Mouse (Mus musculus) neutrophil, adult 5-6 weeks (primary cell): Measurements from ENCODE around the gene Ttll5. TPM values are rescaled to one million over a fixed set of nuclear protein-coding genes. Genes with fewer than 3 reads are reported as not detected.

Experiments used
- ATAC-seq: fragments of 151-379, 151-347 bp; 2 replicates; pipeline ENCODE4 v1.8.0; 2017; ENCODE audit warnings: mild to moderate bottlenecking, moderate TSS enrichment; ENCODE audit not compliant: insufficient number of reproducible peaks, poor library complexity, low FRiP score, severe bottlenecking; ENCODE audit errors: extremely low read depth
- total RNA-seq: library from RNA; stranded (forward); fragments of 200-1000 nt; gene quantifications from 2 replicates; pipeline ENCODE4 v1.2.3, GENCODE M21; 2017

Gene Ttll5
- total RNA-seq, 1 experiment from 2014 or later, result 28.7 TPM

DNA sequence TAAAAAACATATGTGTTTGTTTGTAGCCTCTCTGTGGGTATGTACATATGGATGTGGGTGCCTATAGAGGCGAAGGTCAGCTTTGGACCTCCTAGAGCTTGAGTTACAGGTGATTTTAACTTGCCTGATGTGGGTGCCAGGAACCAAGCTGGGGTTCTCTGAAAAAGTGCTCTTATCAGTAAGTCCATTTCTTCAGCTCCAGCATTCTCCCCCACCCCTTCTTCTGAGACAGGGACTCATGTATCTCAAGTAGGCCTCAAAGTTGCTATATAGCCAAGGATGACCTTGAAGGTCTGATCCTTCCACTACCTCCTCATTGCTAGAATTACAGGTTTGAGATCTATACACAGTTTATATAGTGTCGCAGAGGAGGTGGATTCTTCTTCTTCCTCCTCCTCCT lies 81.2 kb downstream of the Ttll5 start:
- ATAC-seq, result no peak

DNA sequence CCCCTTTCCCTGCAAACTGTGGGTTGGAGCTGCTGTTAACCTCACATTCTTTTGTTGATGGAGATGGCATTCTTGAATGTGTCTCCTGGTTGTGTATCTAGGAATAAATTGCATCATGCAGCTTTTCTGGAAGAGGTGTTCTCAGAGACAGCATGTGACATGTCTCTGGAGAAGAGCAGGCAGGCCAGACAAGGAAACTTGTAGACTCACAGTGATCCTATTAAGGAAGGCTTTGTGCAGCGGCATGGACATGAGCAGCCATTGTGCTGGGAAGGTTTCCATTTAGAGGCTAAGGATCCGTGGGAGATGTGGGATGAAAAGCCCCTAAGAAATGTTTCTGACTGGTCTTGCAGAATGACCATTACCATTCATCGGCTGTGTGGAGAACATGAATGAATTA lies 83.4 kb downstream of the Ttll5 start:
- no peak for ATAC-seq

DNA sequence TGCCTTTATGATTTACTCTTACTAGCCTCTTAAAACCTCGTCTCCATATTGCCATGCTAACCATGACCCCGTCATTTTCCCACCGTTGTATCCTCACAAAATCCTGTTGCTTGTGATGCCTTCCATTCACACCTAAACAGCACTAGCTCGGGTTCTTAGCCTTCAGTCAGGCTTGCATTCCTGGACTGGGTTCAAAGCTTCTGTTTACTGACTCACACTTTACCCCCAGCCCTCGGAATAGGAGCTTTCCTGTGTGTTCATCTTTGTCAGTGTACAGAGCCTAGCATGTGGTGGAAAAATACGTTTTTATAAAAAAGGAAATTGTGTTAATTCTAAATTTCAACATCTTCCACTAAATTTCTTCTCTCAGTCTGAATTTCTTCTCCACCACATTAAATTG lies 86.4 kb downstream of the Ttll5 start:
- ATAC-seq, result no peak

DNA sequence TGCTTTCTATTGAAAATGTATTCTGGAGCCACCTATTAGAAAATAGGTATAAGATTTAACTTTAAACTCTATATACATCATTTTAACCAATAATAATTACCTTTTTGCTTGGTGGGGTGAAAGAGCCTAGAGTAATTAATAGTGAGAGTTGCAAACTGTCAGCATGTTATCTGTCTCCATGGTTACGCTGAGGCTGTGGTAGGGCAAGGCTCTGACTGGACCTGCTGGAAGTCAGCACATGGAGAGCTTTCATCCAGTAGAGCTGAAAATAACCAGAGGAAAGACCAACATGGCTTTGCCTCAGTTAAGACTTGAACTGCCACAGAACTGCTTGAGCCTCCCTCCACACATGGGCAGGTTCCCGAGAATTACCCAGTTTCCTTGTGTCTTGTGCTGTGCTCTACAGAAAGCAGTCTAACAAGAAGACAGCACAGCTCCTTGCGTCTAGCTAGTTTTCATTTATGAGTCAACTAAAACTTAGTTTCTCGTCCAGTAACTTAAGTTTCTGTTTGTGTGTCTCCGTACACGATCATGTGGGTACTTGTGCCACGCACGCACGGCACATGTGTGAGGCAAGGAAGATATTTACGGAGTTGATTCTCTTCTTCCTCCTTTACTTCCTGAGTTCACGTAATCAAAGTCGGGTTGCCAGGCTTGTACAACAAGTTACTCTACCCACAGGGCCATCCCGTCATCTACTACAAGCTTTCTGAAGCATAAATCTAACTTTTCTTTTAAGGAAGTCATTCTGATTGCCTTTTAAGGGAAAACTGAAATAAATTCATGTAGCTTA lies 88.4 kb downstream of the Ttll5 start:
- no peak for ATAC-seq

DNA sequence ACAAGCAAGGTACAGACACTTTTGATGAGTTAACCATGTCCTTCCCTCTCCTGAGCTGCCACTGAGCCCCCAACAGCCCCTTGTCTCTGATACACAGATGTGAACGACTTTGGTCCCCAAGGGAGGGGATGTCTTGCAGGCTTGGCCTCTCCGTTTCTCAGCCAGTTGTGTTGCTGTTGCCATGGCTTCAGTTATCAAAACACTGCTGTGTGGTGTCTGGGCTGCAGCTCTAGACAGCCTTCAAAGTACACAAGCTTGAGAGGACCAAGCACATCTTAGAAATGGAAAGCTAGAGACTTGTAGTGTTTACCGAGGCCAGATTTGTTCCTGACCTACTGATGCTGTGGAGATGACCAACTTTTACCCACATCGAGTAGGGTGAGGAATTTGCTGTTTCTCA lies 102.4 kb downstream of the Ttll5 start:
- no peak for ATAC-seq

DNA sequence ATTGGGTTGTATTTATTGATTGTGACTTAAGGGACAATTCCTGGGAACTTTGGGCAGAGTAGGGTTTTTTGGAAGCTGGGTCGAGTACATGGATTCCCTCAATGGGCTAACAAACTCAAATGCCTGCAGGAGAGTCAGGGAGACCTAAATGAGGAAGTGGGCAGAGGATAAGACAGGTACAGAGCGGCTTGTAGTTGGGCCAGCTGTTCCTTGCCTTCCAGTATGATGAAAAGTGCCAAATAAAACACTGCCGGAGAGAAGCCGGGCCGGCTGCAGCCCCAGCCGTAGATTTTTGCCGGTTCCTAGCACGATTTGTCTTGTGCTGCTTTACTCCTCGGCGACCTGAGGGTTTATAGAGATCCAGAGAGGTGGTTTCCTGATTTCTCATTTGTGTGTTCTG lies 104.1 kb downstream of the Ttll5 start:
- ATAC-seq, result 0 out of 2 replicates have a peak, but pooled peaks have one; percentile 33

DNA sequence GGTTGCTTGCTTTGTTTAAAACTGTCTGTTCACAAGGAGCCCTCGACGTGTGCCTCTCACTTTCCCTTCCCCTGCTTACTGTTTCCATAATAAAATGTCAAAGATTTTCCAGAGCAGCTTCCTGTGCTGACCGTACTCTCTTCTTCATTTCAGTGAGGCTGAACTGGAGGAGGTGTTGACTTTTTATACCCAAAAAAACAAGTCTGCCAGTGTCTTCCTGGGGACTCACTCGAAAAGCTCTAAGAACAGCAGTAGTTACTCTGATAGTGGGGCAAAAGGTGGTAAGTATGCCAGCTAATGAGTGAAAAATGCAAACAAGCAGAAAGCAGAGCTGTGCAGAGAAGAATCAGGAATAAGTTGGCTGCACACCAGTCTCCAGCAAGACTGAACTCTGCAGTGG lies 105.3 kb downstream of the Ttll5 start:
- no peak for ATAC-seq

DNA sequence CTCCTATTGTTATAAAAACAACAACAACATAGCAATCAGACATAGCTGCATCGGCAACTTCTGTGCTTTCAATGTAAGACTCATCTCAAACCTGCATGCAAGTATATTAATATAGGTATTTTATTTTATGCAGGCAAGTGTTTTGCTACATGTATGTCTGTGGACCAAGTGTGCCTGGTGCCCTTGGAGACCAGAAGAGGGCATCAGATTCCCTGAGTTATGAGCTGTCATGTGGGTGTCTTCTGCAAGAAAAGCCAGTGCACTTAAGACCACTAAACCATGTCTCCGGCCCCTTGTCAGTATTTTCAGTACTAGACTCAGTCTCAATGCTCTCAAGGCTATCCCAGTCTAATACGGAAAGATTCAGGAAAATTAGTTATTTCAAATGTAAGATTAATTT lies 106.3 kb downstream of the Ttll5 start:
- no peak for ATAC-seq

DNA sequence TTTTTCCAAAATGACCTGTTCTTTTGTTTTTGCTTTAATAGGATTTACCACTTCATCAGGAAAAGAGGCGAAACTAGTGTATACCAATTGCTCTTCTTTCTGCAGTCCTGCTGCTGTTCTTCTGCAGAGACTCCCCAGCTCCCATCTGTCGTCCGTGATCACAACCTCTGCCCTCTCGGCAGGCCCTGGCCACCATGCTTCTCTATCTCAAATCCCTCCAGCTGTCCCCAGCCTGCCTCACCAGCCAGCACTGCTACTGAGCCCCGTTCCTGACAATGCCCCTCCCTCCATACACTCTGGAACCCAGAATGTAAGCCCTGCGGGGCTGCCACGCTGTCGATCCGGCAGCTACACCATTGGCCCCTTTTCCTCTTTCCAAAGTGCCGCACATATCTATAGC lies 108.8 kb downstream of the Ttll5 start:
- no peak for ATAC-seq

DNA sequence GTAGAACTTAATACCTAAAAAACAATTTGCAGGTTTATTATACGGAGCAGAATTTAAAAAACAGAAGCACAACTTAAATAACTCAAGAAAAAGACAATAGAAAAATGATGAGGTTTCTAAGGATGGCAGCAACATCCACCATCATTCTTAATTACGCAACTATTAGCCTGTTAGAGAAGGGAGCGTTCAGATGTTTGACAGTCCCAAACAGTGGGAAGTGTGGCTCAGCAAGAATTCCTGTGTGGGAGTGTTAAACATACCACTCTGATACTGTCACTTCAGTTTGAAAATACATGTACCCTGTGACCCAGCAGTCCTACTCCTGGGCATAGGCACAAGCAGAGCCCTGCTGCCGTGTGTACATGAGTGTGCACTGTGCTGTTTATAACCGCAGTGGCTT lies 112.9 kb downstream of the Ttll5 start:
- no peak for ATAC-seq

DNA sequence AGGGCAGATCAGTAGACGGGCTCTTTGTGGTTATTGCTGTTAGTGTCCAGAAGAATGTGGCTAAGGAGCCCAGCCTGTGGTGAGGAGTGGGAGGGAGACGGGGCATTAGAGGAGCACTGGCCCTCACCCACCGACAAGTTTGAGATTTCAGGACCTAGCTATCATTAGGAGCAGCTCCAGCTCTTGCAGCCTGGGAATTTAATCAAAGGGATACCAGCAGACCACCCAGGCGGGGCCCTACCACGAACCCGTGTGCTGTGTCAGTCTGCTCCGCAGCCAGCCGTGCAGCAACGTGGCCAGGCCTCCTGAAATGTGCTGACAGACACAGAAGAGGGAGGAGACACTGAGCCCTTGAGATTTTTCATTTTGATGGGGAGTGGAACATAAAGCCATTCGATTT lies 119.0 kb downstream of the Ttll5 start:
- no peak for ATAC-seq

DNA sequence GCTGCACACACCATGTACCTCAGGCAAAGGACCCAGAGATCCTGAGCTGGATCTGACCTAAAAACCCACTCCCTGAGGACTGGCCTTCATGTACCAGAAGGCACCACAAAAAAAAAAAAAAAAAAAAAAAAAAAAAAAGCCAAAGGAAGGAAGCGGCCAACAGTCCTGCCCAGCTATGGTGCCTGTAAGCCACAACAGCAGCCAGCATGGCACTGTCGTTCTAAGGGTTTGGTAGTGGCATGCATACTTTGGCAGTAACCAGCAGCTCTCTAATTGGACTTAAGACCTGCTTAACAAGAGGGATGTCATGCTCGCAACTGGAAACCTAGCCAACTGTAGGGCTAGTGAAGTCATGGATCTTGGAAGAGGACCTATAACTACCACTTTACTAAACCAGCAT lies 120.0 kb downstream of the Ttll5 start:
- ATAC-seq, result no peak

DNA sequence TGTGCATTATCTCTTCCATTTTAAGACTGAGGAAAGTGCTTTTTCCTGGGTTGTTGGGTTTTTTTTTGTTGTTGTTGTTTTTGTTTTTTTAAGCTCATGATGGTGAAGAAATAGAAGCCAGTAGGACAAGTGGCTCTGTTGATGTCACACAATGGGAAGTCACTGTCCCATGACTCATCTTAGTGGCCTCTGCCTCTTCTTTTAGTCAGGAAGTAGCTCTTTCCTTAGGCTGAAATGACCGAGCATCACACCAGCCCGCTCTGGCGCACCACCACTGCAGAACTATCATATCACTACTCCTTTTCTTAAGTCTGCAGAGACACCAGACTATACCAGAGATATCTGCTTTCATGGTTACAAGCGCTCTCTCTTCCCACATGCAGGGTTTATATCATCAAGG lies 122.7 kb downstream of the Ttll5 start:
- no peak for ATAC-seq

DNA sequence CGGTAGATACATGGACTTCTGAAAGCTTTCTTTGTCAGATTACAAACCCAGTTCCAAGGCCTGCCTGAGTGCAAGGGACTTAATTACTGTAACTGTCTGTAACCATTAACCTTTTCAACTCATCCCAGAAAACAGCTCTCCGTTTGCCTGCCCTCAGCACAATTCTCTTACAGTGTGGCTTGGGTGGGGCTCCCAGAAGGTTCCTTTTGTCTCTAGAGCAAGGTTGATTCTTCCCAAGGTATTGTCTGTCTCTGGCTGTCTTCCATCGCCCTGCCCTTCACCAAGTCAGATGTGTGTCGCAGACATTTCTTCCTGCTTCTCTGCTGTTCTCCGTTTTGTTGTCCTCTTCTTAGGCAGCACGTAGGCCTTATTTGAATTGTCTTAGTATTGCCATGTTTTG lies 125.2 kb downstream of the Ttll5 start:
- no peak for ATAC-seq

DNA sequence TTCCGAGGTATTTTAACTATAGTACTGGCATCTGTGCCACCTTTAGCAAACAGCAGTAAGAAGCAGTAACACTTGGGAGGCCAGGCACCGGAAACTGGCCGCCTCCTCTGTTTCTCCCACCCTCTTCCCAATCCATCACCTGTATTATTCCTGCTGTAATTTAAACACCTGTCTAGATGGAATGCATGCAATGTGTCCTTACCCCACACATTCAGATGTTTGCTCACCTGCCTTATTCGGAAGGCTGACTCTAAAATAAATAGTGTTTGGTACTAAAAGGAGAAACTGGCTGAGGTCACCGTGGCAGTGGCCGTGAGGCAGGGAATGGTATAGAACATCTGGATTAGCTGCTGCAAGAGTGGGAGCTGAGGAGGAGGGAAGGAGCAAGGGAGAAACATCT lies 125.9 kb downstream of the Ttll5 start:
- ATAC-seq, result no peak

DNA sequence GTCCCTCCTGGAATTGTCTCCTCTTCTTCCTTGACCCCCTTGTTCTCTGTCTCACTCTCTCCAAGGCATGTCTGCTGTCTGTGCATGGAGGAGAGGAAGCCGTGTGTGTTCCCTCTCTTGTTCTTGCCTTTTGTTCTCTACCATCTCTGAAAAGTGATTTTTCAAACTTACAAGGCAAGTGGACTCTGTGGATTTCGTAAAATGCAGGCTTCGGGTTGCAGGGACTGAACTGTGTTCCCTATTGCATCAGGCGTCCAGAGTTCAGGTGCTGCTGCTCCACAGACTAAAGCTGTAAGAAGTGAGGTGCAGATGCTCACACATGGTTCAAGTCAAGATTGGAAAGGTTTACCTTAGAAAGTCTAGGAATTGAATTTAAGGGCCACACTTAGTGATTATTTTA lies 126.6 kb downstream of the Ttll5 start:
- ATAC-seq, result no peak

DNA sequence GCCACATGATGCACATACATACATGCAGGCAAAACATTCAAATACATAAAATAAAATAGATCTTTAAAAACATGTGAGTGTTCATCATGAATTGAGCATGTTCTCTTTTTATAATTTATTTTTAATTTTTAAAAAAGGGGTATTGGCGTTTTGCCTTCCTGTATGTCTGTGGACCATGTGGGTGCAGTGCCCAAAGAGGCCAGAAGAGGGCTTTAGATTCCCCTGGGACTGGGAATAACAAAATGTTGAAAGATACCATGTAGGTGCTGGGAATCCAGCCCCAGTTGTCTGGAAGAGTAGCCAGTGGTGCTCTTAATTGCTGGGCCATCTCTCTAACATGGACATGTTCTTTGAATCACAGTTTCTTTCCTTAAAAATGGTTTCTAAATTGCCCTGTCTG lies 127.4 kb downstream of the Ttll5 start:
- no peak for ATAC-seq

DNA sequence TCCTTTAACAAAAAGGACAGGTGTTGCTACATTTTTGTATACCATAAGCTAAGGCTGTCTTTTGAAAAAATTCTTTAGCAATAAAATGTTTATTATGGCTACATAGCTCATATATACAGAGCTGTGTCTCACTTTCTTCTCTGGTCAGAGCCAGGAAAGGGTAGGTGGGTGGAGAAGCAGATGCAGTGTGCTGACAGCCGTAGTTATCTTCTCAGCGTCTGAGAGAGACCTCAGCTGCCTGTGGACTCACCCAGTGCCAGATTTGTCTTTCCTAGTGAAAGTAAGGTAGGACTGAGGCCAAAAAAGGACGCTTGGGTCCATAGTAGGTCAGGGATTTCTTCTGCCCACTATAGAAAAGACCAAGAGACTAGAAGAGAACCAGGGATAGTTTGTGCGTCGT lies 127.9 kb downstream of the Ttll5 start:
- ATAC-seq, result no peak

DNA sequence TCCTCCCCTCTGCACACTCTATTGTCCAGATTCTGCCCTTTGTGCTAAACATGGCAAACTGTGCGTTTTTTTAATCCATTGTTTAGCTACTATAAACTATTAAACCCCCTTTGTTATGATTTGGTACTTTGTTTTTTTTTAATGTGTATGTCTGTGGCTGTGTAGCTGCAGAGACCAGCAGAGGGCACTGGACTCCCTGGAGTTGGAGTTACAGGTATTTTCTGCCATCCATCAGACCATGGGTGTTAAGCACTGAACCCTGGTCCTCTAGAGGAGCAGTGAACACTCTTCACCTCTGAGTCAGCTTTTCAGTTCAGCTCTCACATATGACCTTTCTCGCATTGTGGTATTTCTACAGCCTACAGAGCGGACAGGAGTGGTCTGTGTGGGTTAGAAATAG lies 129.7 kb downstream of the Ttll5 start:
- peak; percentile 37; the same call in 1 of the 2 replicates for ATAC-seq

DNA sequence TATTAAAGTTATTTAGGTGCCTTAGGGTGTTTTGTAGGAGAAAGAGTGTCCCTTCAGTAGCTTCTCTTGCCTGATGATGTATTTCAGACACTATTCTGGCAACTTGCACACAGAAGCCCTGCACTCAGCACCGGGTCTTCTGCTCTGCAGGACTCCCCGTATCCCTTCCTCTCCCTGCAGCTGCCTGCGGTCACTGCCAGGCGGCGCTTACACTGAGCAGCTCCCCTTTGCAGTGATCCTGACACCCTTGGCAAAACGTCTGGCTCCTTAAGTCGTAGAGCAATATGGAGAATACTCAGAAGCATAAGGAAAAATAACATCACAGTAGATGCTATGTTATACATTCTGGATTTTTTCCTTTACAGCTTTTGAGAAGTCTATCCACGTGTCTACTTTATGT lies 130.6 kb downstream of the Ttll5 start:
- no peak for ATAC-seq

DNA sequence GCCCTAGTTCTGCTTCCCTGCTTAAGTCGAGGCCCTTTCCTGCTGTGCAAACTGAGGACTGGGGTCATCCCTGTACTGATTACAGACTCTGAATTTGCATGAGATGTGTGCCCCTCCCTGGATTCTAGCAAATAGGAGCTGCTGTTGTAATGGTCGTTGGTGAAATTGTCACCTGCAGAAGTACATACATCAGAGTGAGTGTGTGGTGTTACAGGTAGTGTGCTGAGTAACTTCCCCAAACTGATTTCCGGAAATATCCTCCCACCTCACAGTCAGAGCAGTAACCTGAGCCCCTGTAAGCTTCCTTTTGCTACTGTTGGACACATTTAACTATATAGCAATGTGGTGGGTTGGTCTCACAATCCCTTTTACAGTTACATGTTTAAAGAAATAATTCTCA lies 131.2 kb downstream of the Ttll5 start:
- peak; percentile 69 for ATAC-seq
